Mouse (Mus musculus): ENCODE data around the gene Dhx32.

DNA sequence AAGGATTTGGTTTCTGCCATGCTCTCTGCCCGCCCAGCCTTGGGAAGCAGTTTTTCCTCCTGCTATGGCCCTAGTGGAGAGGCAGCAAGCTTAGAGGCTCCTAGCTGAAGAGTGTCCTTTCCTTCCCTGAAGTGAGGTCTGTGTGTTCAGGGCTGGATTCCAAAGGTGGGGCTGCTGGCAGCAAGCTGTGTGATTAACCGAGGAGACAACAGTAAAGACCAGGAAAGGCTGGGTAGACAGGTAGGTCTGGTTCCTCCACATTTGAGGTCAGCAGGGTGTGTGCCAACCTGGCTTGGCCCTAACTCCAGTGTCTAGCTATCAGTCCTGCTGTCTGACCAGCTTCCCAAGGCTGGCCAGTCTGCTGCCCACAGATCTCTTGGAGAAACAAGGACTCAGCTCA lies 12.2 kb upstream of the Dhx32 start:
- no peak for TF ChIP-seq CTCF (IDR thresholded peaks at IDR 0.05; ENCODE audit: low read depth)
- TF ChIP-seq EP300 (IDR thresholded peaks at IDR 0.05; ENCODE audit: low read depth) = no peak

All from liver, embryonic 14.5 days (tissue).